ENCODE assay signal across 1 mouse cellular context in the genomic region with DNA sequence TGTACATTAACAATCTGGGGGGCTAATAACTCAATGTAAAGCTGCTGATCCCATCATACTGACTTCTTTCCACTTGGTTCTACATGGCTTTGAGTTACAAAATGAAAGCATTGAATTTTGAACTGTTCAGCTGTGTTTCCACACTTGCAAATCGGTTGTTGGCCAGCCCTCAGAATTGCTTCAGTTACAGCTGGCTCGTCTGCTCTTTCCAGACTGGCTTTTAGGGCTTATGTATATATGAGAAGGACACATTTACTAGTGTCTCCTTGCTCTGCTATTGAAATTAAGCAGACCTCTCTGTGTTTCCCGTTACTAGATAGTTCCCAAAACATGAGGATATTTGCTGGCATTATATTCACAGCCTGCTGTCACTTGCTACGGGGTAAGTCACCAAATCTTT.
TF ChIP-seq lines count a peak whose summit lies in the region.

No protein-coding gene starts in this region.

TF ChIP-seq in MEL, 35 proteins besides CTCF, POLR2A, EP300 and RAD21:
- TF ChIP-seq GABPA (IDR thresholded peaks at IDR 0.05; ENCODE audit: low read depth, low read length) (no peak), HCFC1 (IDR thresholded peaks at IDR 0.05; ENCODE audit: low read depth, low read length) (no peak), TBP (IDR thresholded peaks at IDR 0.05; ENCODE audit: low read depth, low read length) (no peak), BHLHE40 (IDR thresholded peaks at IDR 0.05; ENCODE audit: borderline replicate concordance, low read depth, low read length) (no peak), TCF12 (IDR thresholded peaks at IDR 0.05; ENCODE audit: low read depth, low read length) (no peak), ZKSCAN1 (IDR thresholded peaks at IDR 0.05; ENCODE audit: low read depth, low read length) (no peak), JUND (IDR thresholded peaks at IDR 0.05; ENCODE audit: low read depth, low read length) (no peak), MAX (IDR thresholded peaks at IDR 0.05; ENCODE audit: low read length) (no peak), POLR2AphosphoS2 (IDR thresholded peaks at IDR 0.05; ENCODE audit: low read length) (no peak), NELFE (IDR thresholded peaks at IDR 0.05; ENCODE audit: low read depth, low read length) (no peak), ZMIZ1 (IDR thresholded peaks at IDR 0.05; ENCODE audit: low read depth, low read length) (no peak), CHD2 (IDR thresholded peaks at IDR 0.05; ENCODE audit: low read length) (no peak)
